Mouse (Mus musculus) cerebellum, postnatal 14 days (tissue): Measurements from ENCODE around the gene Rad54l.

ENCODE experiments used
- DNase-seq, 2 experiments: peaks; one replicate each; pipeline ENCODE4 v3.0.0; 2021; ENCODE audit warnings: mixed read lengths in 2 of 2

The Rad54l gene

GRCm38 (mm10) chr4:116123602-116124519 lies at the start of gene Rad54l, which contains the start of gene Pomgnt1:
TSS of gene Rad54l (minus strand) at chr4:116123690.
TSS of gene Pomgnt1 (plus strand) at chr4:116123840.
- peak; percentile 87 to 89 for DNase-seq

DNA sequence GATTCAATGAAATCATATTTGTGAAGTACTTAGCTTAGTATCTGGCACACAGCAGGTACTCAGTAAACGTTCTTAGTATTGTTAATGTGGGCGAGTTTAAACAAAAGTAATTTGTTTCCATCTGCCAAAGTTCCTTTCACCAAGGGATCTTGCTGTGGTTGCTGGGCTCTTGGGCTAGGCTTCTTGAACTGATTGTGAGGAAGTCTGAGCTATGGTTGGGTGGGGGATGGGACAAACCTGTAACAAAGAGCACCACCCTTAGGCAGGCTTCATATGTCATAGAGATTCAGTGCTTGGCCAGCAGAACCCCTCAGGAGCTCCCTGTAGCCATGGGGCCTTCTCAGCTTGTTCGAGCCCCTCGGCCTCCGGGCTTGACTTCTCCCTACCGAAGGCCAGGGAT lies 49.6 kb upstream of the Rad54l start, which contains the start of the genes 1700042G07Rik and Gm49337:
TSS of gene 1700042G07Rik (plus strand) at position 301 of the 400 bp plus-strand sequence.
TSS of gene Gm49337 (plus strand) at position 313 of the 400 bp plus-strand sequence.
- DNase-seq: no peak

GRCm38 (mm10) chr4:116169353-116169672 lies 45.8 kb upstream of the Rad54l start:
- no peak for DNase-seq

- peak; percentile 92 to 96 for DNase-seq
Observed at GRCm38 (mm10) chr4:116168617-116169352, 45.3 kb upstream of the Rad54l start.

- peak; percentile 60 for DNase-seq
Observed at GRCm38 (mm10) chr4:116167404-116167803, 43.9 kb upstream of the Rad54l start, which contains the start of gene Tspan1. TSS of gene Tspan1 (minus strand) at chr4:116167601.

DNA sequence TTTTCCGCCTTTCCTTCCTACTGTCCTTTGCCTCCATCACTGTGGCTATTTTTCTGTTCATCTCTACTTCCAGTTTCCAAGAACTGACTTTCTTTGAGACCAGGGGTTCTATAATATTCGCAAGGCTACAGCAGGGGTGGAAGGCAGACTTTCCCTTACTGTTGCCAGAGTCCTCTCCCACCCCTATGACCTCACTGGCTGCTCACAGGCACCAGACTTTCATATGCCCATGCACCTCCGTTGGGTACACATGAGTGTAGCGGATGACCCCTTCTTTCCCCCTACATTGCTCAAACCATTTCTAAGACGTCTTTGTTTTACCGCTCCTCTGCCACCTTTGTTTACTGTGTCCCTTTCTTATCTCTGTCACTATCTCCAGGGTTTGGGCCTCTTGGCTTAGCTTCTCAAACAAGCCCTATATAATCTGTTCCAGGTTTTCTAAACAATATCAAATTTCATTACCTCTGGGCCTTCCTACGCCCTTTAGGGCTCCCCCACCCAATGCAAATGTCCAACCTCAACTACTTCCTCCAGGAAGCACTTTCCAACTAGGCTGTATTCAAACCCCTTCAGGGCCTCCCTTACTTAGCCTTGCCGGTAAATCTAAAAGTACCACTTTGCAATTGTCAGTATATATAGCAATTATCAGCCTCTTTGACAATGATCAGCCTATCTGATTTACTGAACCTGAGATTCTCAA lies 42.4 kb upstream of the Rad54l start:
- no peak for DNase-seq

DNA sequence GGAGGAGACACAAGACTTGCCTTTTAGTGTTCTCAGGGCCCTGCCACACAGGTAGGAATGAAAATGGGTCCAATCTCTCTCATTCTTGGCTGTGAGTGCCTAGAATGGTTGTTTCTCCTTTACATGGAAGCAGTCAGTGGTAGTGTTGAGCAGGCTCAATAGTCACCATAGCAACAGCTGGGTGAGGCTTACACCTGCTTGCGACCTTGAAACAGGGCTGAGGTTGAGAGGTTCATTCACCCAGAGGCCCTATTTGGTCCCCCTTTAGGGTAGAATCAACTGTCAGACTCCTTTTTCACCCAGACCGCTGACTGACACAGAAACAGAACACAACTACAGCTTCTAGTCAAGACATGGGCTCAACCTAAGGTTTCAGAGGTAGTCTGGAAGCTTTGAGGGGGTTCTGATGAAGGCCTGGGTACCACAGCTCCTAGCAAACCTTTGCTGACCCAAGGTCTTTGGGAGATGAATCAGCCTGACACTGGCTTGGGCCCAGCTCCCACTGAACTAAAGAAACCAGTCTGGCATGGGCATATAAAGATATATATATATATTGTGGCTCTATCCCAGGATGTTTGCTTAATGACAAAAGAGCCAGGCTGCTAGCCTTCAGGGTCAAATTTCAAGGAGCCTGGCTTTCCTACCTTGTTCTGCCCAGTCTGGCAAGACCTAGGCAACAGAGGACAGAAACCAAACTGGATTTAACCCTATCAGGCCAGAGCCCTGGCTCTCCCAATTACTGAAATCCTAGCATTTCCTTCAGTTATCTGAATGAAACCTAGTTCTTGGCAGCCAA lies 41.5 kb upstream of the Rad54l start:
- DNase-seq: no peak

- no peak for DNase-seq
Observed at GRCm38 (mm10) chr4:116162142-116162541, 38.7 kb upstream of the Rad54l start.

- DNase-seq: no peak
Observed at GRCm38 (mm10) chr4:116160769-116161168, 37.3 kb upstream of the Rad54l start.

DNA sequence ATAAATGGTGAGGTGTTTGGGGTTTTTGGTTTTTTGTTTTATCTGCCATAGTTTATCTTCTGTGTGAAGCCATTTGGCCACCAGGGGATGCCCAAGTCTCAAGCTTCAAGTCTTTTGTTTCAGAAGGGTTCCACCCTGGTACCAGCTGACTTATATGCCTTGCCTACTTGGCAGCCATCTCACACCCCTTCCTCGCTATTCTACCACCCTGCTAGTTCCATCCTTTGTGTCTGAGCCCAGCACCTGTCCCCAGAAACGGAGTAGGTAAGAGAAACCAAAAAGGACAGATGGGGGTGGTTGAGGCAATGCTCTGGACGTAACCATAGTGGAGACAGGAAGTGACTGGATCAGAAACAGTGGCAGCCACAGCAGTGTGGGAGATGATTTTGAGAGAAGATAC lies 36.4 kb upstream of the Rad54l start:
- DNase-seq: peak; percentile 68 to 79

DNA sequence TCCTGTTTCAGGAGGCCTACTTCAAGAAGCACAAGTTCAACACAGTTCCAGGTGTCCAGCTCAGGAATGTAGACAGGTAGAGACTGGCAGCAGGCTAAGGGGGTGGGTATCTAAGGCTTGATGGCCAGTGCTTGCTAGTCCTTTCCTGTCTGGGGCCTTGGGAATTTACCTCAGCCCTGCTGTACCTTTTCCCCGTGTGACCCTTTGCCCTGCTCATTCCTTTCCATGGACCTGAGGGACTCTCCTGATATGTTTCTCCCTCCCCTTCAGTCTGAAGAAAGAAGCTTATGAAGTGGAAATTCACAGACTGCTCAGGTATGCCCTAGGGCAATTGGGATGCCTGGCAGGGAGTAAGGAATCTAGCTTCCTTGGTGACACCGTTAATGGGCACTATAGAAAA lies 34.4 kb upstream of the Rad54l start:
- DNase-seq: no peak

DNA sequence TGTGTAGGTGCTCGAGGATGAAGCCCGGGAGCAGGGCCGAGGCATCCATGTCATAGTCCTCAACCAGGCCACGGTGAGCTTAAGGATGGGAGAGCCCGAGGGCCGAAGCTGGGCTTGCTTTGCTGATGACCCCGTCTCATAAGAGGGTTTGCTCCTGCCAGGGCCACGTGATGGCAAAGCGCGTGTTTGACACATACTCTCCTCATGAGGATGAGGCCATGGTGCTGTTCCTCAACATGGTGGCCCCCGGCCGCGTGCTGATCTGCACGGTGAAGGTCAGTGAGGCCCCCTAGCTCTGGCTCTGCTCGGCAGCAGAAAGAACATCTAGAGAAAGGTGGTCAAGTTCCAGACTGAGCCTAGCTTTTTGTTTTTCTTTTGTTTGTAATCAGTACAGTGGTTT lies 29.2 kb upstream of the Rad54l start:
- no peak for DNase-seq

- no peak for DNase-seq
Observed at GRCm38 (mm10) chr4:116151238-116151637, 27.7 kb upstream of the Rad54l start, which contains the start of gene Lurap1. TSS of gene Lurap1 (minus strand) at chr4:116151338.

DNA sequence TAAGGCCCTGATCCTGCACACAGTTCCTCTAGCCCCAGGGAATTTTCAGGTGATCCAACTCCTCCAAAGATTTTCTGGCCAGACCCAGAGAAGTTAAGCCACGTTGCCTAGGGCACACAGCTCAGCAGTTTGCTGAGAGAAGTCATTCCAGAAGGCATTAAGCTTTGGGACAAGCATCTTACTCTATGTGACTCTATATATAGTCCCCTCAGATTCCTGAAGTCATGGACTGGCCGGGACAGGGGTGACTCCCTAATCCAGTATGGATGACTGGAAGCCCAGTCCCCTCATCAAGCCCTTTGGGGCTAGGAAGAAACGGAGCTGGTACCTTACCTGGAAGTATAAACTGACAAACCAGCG lies 27.4 kb upstream of the Rad54l start:
- DNase-seq: no peak

DNA sequence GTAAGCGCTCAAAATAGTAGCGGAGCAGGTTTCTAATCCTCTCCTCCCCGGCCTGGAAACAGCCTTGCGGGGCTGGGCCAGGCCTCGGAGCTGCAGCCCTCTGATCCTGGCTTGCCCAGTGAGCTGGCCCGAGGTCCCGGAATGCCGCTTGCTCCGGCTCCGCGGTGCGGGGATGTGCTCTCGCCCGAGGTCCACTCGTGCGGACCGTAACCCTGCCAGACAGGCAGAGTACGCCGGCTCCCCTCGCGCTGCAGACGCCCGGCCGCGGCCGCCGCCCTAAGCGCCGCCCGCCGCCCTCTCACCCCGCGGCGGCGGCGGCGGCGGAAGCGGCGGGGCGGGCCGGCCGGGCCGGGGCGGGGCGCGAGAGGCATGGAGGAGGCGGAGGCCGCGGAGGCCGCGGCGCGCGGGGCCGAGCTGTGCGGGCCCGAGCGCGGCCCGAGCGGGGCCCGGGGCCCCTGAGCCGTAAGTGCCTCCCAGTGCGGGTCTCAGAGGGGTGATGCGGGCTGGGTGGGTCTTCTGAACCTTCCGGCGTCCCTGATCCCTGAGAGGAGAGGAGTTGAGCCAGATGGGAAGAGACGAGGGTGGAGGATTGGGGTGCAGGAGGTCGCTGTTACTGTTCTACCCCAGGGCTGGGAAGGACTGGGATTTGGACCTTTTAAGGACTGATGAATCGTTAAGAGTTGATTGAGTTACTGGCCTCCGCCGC lies 26.8 kb upstream of the Rad54l start:
- peak; percentile 75 to 82 for DNase-seq

DNA sequence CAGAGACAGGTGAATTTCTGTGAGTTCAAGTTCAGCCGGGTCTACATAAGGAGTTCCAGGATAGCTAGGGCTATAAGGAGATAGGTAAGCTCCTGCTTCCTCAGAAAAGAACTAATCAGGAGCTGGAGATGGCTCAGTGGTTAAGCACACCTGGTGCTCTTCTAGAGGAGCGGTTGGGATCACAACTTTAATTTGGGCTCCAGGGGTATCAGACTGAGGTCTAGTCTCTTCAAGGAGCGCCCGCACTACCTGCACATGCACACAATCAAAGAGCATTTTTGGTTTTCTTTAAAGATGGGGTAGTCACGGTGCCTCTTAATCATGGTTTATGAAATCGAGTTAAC lies 26.3 kb upstream of the Rad54l start:
- DNase-seq: no peak

- DNase-seq: peak; percentile 85 to 90
Observed at GRCm38 (mm10) chr4:116143891-116144717, 20.6 kb upstream of the Rad54l start.

DNA sequence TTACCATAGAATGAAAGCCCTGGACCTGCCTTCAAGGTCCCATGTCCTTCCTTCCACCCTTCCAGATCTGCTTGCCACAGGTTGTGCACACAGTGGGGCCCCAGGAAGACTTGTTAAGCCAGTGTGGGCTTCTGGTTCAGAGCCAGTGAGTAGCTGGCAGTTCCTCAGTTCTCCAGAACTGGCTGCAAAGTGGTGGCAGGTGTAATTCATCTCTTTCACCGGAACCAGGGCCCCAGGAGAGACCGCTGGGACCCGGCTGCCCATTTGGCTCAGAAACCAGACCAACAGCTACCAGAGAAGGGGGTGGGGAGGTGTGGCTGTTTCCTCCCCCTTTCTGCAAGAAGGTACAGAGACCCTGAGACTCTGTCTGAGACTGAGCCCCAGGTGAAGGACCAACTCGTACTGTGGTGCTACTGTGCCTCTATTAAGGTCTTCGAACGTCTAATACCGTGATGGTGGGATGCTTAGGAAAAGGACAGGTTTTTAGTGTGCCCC lies 19.9 kb upstream of the Rad54l start:
- peak; percentile 96 to 97 for DNase-seq

- no peak for DNase-seq
Observed at GRCm38 (mm10) chr4:116142269-116142668, 18.8 kb upstream of the Rad54l start.

DNA sequence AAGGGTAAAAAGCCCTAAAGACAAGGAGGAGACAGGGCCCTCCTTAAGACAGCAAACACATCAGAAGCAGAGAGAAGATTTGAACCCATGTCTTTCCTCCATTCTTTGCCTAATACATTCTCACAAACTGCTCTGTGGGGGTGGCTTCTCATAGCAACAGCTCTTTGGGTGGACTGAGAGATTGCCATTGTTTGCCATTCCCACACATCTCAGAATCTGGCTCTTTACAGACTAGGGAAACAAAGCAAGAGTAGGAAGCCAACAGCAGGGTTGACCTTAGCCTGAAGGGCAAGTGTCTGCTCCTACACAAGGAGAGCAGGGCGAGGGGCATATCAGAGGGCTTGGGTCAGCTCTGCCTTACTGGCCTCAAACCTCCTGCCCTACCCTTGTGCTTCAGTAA lies 18.2 kb upstream of the Rad54l start:
- no peak for DNase-seq
